Mouse (Mus musculus): Measurements from ENCODE around the gene Fubp1. TPM values are rescaled to one million over a fixed set of nuclear protein-coding genes. Genes with fewer than 3 reads are reported as not detected.

Gene Fubp1
- polyA plus RNA-seq, 1 experiment from 2014 or later = 444 TPM

GRCm38 (mm10) chr3:152224918-152225317 lies 14.7 kb downstream of the Fubp1 start:
- DNase-seq (ENCODE audit: extremely low spot score, low spot score) = no peak
- no peak overlapping the region for H3K27ac ChIP-seq
- no peaks in the 10 kb centered on the region for H3K27me3 ChIP-seq (ENCODE audit: poor library complexity, severe bottlenecking)
- H3K9me3 ChIP-seq = no peaks in the 10 kb centered on the region
- no peaks in the 10 kb centered on the region for H3K4me1 ChIP-seq
- H3K4me3 ChIP-seq = no peak overlapping the region
- H3K36me3 ChIP-seq (replicated peaks) = peaks cover 100% of the 10 kb centered on the region

- H3K27me3 ChIP-seq (ENCODE audit: poor library complexity, severe bottlenecking) = no peaks in the 10 kb centered on the region
- no peak overlapping the region for H3K27ac ChIP-seq
- 94% methylated on average over 7 of the region's 7 CpGs for WGBS
- no peaks in the 10 kb centered on the region for H3K9me3 ChIP-seq
- H3K36me3 ChIP-seq (replicated peaks) = peaks cover 100% of the 10 kb centered on the region
- H3K4me3 ChIP-seq = no peak overlapping the region
- DNase-seq (ENCODE audit: extremely low spot score, low spot score) = no peak
- no peaks in the 10 kb centered on the region for H3K4me1 ChIP-seq
Observed at GRCm38 (mm10) chr3:152225906-152226305, 15.7 kb downstream of the Fubp1 start.

GRCm38 (mm10) chr3:152228843-152229242 lies 18.6 kb downstream of the Fubp1 start:
- H3K27me3 ChIP-seq (ENCODE audit: poor library complexity, severe bottlenecking) = no peaks in the 10 kb centered on the region
- H3K9me3 ChIP-seq = no peaks in the 10 kb centered on the region
- no peaks in the 10 kb centered on the region for H3K4me1 ChIP-seq
- H3K36me3 ChIP-seq (replicated peaks) = peaks cover 100% of the 10 kb centered on the region
- no peak overlapping the region for H3K4me3 ChIP-seq
- DNase-seq (ENCODE audit: extremely low spot score, low spot score) = no peak
- no peak overlapping the region for H3K27ac ChIP-seq
- 94% methylated on average over 7 of the region's 7 CpGs for WGBS

GRCm38 (mm10) chr3:152229271-152229670 lies 19.0 kb downstream of the Fubp1 start:
- 95% methylated on average over 5 of the region's 5 CpGs for WGBS

GRCm38 (mm10) chr3:152231333-152232100 lies 21.3 kb downstream of the Fubp1 start:
- DNase-seq (ENCODE audit: extremely low spot score, low spot score) = no peak
- Histone ChIP-seq H3K9me3 (no peaks in the 10 kb centered on the region), H3K4me1 (no peaks in the 10 kb centered on the region), H3K27ac (no peak overlapping the region), H3K36me3 (replicated peaks) (peaks cover 100% of the 10 kb centered on the region), H3K27me3 (ENCODE audit: poor library complexity, severe bottlenecking) (no peaks in the 10 kb centered on the region), H3K4me3 (no peak overlapping the region)
- WGBS = 72% methylated on average over 6 of the region's 6 CpGs

More at GRCm38 (mm10) chr3:152229271-152229670, 19.0 kb downstream of the Fubp1 start:
- no peak overlapping the region for H3K27ac ChIP-seq
- no peak for DNase-seq (ENCODE audit: extremely low spot score, low spot score)
- peaks cover 100% of the 10 kb centered on the region for H3K36me3 ChIP-seq (replicated peaks)
- H3K4me1 ChIP-seq = no peaks in the 10 kb centered on the region
- no peaks in the 10 kb centered on the region for H3K9me3 ChIP-seq
- H3K27me3 ChIP-seq (ENCODE audit: poor library complexity, severe bottlenecking) = no peaks in the 10 kb centered on the region
- H3K4me3 ChIP-seq = no peak overlapping the region

GRCm38 (mm10) chr3:152235238-152235637 lies 25.0 kb downstream of the Fubp1 start:
- 98% methylated on average over 1 of the region's 1 CpGs for WGBS
- Histone ChIP-seq H3K4me3 (no peak overlapping the region), H3K9me3 (no peaks in the 10 kb centered on the region), H3K4me1 (no peaks in the 10 kb centered on the region), H3K27me3 (ENCODE audit: poor library complexity, severe bottlenecking) (no peaks in the 10 kb centered on the region), H3K36me3 (replicated peaks) (peaks cover 99% of the 10 kb centered on the region), H3K27ac (no peak overlapping the region)
- no peak for DNase-seq (ENCODE audit: extremely low spot score, low spot score)

- 96% methylated on average over 1 of the region's 1 CpGs for WGBS
- Histone ChIP-seq H3K4me1 (no peaks in the 10 kb centered on the region), H3K9me3 (no peaks in the 10 kb centered on the region), H3K27ac (no peak overlapping the region), H3K4me3 (no peak overlapping the region), H3K27me3 (ENCODE audit: poor library complexity, severe bottlenecking) (no peaks in the 10 kb centered on the region), H3K36me3 (replicated peaks) (peaks cover 99% of the 10 kb centered on the region)
- no peak for DNase-seq (ENCODE audit: extremely low spot score, low spot score)
Observed at GRCm38 (mm10) chr3:152235805-152236204, 25.6 kb downstream of the Fubp1 start.

- Histone ChIP-seq H3K27me3 (ENCODE audit: poor library complexity, severe bottlenecking) (no peaks in the 10 kb centered on the region), H3K4me1 (no peaks in the 10 kb centered on the region), H3K27ac (no peak overlapping the region), H3K9me3 (no peaks in the 10 kb centered on the region), H3K36me3 (replicated peaks) (peaks cover 70% of the 10 kb centered on the region), H3K4me3 (no peak overlapping the region)
- DNase-seq (ENCODE audit: extremely low spot score, low spot score) = no peak
- 78% methylated on average over 2 of the region's 2 CpGs for WGBS
Observed at GRCm38 (mm10) chr3:152238836-152239235, 28.6 kb downstream of the Fubp1 start.

GRCm38 (mm10) chr3:152239592-152239991 lies 29.4 kb downstream of the Fubp1 start:
- Histone ChIP-seq H3K36me3 (replicated peaks) (peaks cover 63% of the 10 kb centered on the region), H3K9me3 (no peaks in the 10 kb centered on the region), H3K4me1 (no peaks in the 10 kb centered on the region), H3K27ac (no peak overlapping the region), H3K4me3 (no peak overlapping the region), H3K27me3 (ENCODE audit: poor library complexity, severe bottlenecking) (no peaks in the 10 kb centered on the region)
- WGBS = 97% methylated on average over 1 of the region's 1 CpGs
- no peak for DNase-seq (ENCODE audit: extremely low spot score, low spot score)

- DNase-seq (ENCODE audit: extremely low spot score, low spot score) = no peak
- Histone ChIP-seq H3K4me3 (no peak overlapping the region), H3K9me3 (no peaks in the 10 kb centered on the region), H3K27me3 (ENCODE audit: poor library complexity, severe bottlenecking) (no peaks in the 10 kb centered on the region), H3K36me3 (replicated peaks) (peaks cover 52% of the 10 kb centered on the region), H3K27ac (no peak overlapping the region), H3K4me1 (no peaks in the 10 kb centered on the region)
- 83% methylated on average over 3 of the region's 3 CpGs for WGBS
Observed at GRCm38 (mm10) chr3:152241098-152241497, 30.9 kb downstream of the Fubp1 start.

GRCm38 (mm10) chr3:152243304-152243703 lies 33.1 kb downstream of the Fubp1 start:
- H3K4me3 ChIP-seq = no peak overlapping the region
- no peaks in the 10 kb centered on the region for H3K4me1 ChIP-seq
- no peak overlapping the region for H3K27ac ChIP-seq
- peaks cover 30% of the 10 kb centered on the region for H3K36me3 ChIP-seq (replicated peaks)
- H3K27me3 ChIP-seq (ENCODE audit: poor library complexity, severe bottlenecking) = no peaks in the 10 kb centered on the region
- no peaks in the 10 kb centered on the region for H3K9me3 ChIP-seq
- DNase-seq (ENCODE audit: extremely low spot score, low spot score) = no peak
- WGBS = 83% methylated on average over 4 of the region's 4 CpGs

- Histone ChIP-seq H3K36me3 (replicated peaks) (peaks cover 10% of the 10 kb centered on the region), H3K27me3 (ENCODE audit: poor library complexity, severe bottlenecking) (no peaks in the 10 kb centered on the region), H3K27ac (no peak overlapping the region), H3K4me1 (no peaks in the 10 kb centered on the region), H3K9me3 (no peaks in the 10 kb centered on the region), H3K4me3 (no peak overlapping the region)
- 81% methylated on average over 5 of the region's 5 CpGs for WGBS
- no peak for DNase-seq (ENCODE audit: extremely low spot score, low spot score)
Observed at GRCm38 (mm10) chr3:152245273-152245910, 35.2 kb downstream of the Fubp1 start.

GRCm38 (mm10) chr3:152247708-152248107 lies 37.5 kb downstream of the Fubp1 start:
- no peaks in the 10 kb centered on the region for H3K9me3 ChIP-seq
- H3K4me1 ChIP-seq = no peaks in the 10 kb centered on the region
- H3K4me3 ChIP-seq = no peak overlapping the region
- no peak overlapping the region for H3K27ac ChIP-seq
- WGBS = 90% methylated on average over 12 of the region's 12 CpGs
- H3K36me3 ChIP-seq (replicated peaks) = peaks cover 5% of the 10 kb centered on the region; the same call in 1 of the 2 replicates
- H3K27me3 ChIP-seq (ENCODE audit: poor library complexity, severe bottlenecking) = no peaks in the 10 kb centered on the region
- no peak for DNase-seq (ENCODE audit: extremely low spot score, low spot score)
